Mouse (Mus musculus) myocyte (in vitro differentiated cells): ENCODE measurements around the gene Hfe2.

Source experiments
- CEBPB ChIP-seq: IDR thresholded peaks from 2 replicates; pipeline ENCODE4 v1.6.1; 2011; ENCODE audit warnings: mild to moderate bottlenecking, moderate library complexity; ENCODE audit not compliant: poor library complexity, insufficient read depth, severe bottlenecking
- E2F4 ChIP-seq: IDR thresholded peaks from one replicate; pipeline ENCODE4 v1.6.1; 2011; ENCODE audit warnings: mild to moderate bottlenecking, control low read depth, moderate library complexity; ENCODE audit not compliant: insufficient read depth
- MAX ChIP-seq: IDR thresholded peaks from one replicate; pipeline ENCODE4 v1.6.1; 2011; ENCODE audit warnings: low read depth, mild to moderate bottlenecking, control low read depth
- POLR2A ChIP-seq: IDR thresholded peaks from one replicate; pipeline ENCODE4 v1.6.1; 2011; ENCODE audit warnings: low read depth, mild to moderate bottlenecking, control low read depth, moderate library complexity; ENCODE audit not compliant: insufficient read length
- POLR2AphosphoS2 ChIP-seq: IDR thresholded peaks from one replicate; pipeline ENCODE4 v1.6.1; 2011; ENCODE audit warnings: low read depth, control low read depth; ENCODE audit not compliant: insufficient read length
- REST ChIP-seq: IDR thresholded peaks from one replicate; pipeline ENCODE4 v1.6.1; 2011; ENCODE audit warnings: mild to moderate bottlenecking, control low read depth, moderate library complexity; ENCODE audit not compliant: insufficient read depth, insufficient read length
- SRF ChIP-seq: IDR thresholded peaks from one replicate; pipeline ENCODE4 v1.6.1; 2011; ENCODE audit warnings: low read depth; ENCODE audit not compliant: control insufficient read depth, insufficient read length
- TCF12 ChIP-seq: IDR thresholded peaks from one replicate; pipeline ENCODE4 v1.6.1; 2011; ENCODE audit warnings: mild to moderate bottlenecking, control low read depth; ENCODE audit not compliant: poor library complexity, insufficient read depth, severe bottlenecking
- USF1 ChIP-seq: IDR thresholded peaks from one replicate; pipeline ENCODE4 v1.6.1; 2011; ENCODE audit warnings: low read depth, mild to moderate bottlenecking, control low read depth, moderate library complexity

- TF ChIP-seq CEBPB (no peak), USF1 (peak; percentile 45), POLR2A (no peak), MAX (no peak), POLR2AphosphoS2 (no peak), SRF (no peak), TCF12 (no peak), E2F4 (no peak), REST (no peak)
These were observed 18.4 kb upstream of the Hfe2 start for GRCm38 (mm10) chr3:96506396-96507047.
